Mouse (Mus musculus) erythroblast, embryonic 14.5 days (primary cell): ENCODE measurements around the gene Slc28a1.

Experiments used
- GATA1 ChIP-seq: IDR thresholded peaks from 2 replicates; pipeline ENCODE4 v1.6.1; 2012; ENCODE audit warnings: low read length, inconsistent platforms, mixed read lengths
- TAL1 ChIP-seq: IDR thresholded peaks from 3 replicates; pipeline ENCODE4 v1.6.1; 2012; ENCODE audit warnings: low read length, inconsistent platforms, mixed read lengths

- TF ChIP-seq GATA1, result no peak
- TF ChIP-seq TAL1, result no peak
Measured at GRCm38 (mm10) chr7:81219321-81219720, 104.7 kb downstream of the Slc28a1 start.
